Mouse (Mus musculus): ENCODE data around the gene Adam10.

Adam10 gene

GRCm38 (mm10) chr9:70794643-70795438 lies 116.0 kb downstream of the Adam10 start:
- DNase-seq, result peak; percentile 6

DNA sequence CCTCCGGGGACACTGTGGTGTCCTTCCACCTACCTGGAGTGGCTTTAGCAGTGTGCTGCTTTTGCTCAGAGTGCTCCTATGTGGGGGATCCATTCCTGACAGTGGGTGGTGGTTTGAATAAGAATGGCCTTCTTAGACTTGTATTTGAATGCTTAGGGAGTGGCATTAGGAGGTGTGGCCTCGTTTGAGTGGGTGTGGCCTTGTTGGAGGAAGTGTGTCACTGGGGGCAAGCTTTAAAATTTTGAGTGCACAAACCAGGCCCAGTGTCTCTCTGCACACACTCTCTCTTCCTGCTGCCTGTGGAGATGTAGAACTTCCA lies 116.6 kb downstream of the Adam10 start:
- no peak for DNase-seq

- no peak for DNase-seq
These were observed 122.0 kb downstream of the Adam10 start for GRCm38 (mm10) chr9:70800588-70801315.

DNA sequence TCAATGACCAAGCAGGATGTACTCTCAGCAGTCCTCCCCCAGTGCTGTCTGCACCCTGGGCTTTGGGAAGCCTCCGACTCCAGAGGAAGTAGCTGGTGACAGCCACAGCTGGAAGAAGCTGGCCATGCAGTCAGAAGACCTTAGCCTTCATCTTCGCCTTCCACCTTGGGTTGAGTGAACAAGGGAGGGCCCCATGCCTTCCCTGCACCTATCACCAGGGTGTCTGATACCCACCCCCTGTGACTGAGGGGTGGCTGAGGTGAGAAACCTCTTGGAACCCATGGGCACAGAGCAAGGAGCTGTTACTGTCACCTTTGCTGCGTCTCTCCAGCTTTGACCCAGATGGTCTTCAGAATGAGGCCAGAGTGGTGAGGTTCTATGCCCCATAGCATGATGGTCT lies 123.0 kb downstream of the Adam10 start:
- DNase-seq, result no peak

GRCm38 (mm10) chr9:70802816-70803215 lies 124.0 kb downstream of the Adam10 start:
- no peak for DNase-seq

GRCm38 (mm10) chr9:70806069-70806468 lies 127.3 kb downstream of the Adam10 start:
- no peak for DNase-seq

DNA sequence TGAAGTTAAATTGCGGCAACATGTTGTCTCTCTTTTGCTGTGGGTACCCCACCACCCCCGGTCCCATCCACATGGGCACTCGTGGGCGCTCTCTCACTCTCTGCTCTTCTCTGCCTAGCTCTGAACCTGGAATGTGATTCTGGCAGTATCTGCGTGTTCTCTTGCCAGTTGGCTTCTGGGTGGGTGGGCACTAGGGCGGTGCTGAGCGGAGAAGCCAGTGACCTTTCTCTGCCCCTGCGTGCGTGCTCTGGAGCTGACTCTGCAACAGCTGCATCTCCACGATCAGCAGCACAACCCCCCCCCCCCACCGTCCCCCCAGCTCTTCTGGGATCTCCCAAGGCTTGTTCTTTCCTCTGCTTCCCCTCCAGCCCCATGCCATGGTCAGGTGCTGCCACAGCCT lies 128.9 kb downstream of the Adam10 start:
- DNase-seq, result no peak

- no peak for DNase-seq
These were observed 133.8 kb downstream of the Adam10 start for GRCm38 (mm10) chr9:70812551-70812950.

DNA sequence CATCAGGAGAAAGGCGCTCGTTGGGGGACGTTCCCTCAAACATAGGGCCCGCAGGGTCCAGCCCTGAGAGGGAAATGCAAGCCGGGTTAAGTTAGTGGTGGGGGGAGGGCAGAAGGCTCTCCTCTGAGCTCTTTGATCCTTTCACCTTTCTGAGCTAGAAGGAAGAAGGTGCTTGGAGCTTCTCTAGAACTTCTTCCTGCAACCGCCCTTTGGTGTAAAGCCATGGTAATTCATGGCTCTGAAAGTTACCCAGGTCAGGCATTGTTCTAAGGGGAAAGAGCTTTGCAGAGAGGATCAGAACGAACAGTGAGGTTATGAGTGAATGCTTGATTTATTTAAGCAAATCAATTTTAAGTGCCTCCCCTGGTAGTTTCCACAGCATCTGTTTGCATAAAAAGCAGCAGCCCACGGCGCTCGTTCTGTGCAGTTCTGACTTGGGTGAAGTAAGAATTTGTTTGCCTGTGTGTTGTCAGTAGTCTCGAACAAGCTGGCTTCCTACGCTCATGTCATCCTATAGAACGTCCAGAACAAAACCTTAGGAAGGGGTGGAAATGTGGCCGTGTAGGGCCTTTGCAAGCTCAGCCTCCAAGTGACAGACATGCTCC lies 138.0 kb downstream of the Adam10 start:
- DNase-seq, result peak; percentile 67

- DNase-seq, result no peak
These were observed 138.6 kb downstream of the Adam10 start for GRCm38 (mm10) chr9:70817396-70817795.

DNA sequence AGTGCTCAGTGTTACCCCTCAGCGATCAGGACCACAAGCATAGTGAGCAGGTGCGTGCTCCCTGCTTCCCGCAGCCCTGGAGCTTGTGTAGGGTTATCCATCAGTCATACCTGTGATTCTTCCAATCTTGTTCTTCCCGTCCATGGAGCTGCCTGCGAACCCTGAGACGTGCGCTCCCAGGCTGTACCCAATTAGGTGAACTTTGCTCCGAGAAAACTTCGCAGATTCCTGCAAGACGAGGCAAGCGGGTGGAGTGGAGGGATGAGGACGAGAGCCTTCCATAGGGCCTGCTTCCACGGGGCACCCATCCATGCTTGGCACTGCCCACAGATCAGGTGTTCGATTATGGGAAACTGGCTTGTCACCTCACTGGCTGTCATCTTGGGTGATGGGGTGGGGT lies 139.9 kb downstream of the Adam10 start:
- DNase-seq, result no peak

DNA sequence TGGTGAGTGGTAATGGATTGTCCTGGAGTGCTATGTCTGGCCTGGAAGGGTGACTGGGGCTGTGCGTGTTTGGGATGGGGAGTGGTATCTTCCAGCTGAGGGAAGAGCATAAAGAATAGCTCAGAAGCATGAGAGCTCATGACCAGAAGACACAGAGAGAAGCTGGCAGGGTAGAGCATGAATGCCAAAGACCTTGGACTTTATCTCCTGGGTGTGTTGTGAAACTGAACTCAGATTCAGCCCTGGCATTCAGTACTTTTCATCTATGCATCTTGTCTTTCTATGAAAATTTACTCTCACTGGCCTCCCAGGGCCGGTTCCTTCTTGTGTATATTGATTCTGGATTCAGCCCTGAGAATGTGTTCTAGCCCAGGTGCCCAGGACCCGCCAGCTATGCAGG lies 145.3 kb downstream of the Adam10 start:
- DNase-seq, result no peak

DNA sequence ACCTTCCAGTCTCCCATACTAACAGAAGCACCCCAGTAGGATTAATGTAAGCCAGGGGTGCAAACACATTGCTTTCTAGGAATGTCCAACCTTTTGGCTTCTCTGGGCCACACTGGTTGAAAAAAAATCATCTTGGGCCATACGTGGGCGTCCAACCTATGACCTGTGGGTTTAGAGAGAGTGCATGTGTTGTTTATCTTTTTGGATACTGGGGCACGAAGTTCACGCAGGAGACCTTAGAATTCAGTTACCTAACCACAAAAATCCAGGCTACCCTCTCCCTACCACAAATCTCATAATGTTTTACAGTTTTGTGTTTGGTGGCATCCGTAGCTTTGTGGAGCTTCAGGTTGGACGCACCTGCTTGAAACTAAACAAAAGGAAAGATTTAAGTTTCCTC lies 149.1 kb downstream of the Adam10 start:
- no peak for DNase-seq
